ENCODE assay signal across 9 mouse cellular contexts in genomic region chr15:89523283-89523832, GRCm38 (mm10). TPM values are rescaled to one million over a fixed set of nuclear protein-coding genes. Genes with fewer than 3 reads are reported as not detected.
DNase-seq lines count a peak whose midpoint lies in the region; ATAC-seq and TF ChIP-seq lines count a peak whose summit lies in the region.
"Had no signal": no experiment of that assay in that cellular context is flagged by ENCODE, and none has a peak within 500 bp of the region (broad histone marks: within the 10 kb centered on the region; RNA-seq: fewer than 3 reads in every experiment).

No protein-coding gene starts in this region.

- 11% methylated on average over 37 of the region's 47 CpGs for WGBS in hindbrain, embryonic 15.5 days

- intact Hi-C loops in left cerebral cortex, postnatal 36 days (cut with DNase I): no loop called here

- peak overlapping the region; percentile 96 for H3K4me2 ChIP-seq in hindbrain, embryonic 15.5 days
- peak overlapping the region; percentile 50 for H3K4me2 ChIP-seq in myocyte (ENCODE audit: low read depth)

- no peaks in the 10 kb centered on the region for H3K9me3 ChIP-seq in hindbrain, embryonic 15.5 days
- H3K9me3 ChIP-seq: megakaryocyte, embryonic 14.5 days had no signal

- H3K9ac ChIP-seq in hindbrain, embryonic 15.5 days: peak overlapping the region; percentile 45

- no peak for TF ChIP-seq POLR2A in myocyte (IDR thresholded peaks at IDR 0.05; ENCODE audit: insufficient read length, low read depth)

- peak overlapping the region; percentile 76 for H3K4me3 ChIP-seq in hindbrain, embryonic 15.5 days
- H3K4me3 ChIP-seq in myocyte: no peak overlapping the region
- H3K4me3 ChIP-seq: megakaryocyte, embryonic 14.5 days had no signal

- peak; percentile 34 for DNase-seq in kidney, postnatal 10 days
- DNase-seq in kidney, postnatal 36 days: no peak
- peak; percentile 35 for DNase-seq in embryo, embryonic 10 days (ENCODE audit: low spot score)
- DNase-seq in right cerebral cortex, postnatal 4 days: no peak
- DNase-seq in ovary, postnatal 14 days (ENCODE audit: low spot score): no peak
- DNase-seq in left cerebral cortex, postnatal 36 days (ENCODE audit: low spot score in 2 of 2): no peak

- peak; percentile 55 for ATAC-seq in hindbrain, embryonic 15.5 days (ENCODE audit: low FRiP score, low read depth)

- peaks cover 6% of the 10 kb centered on the region; the same call in 1 of the 2 replicates for H3K36me3 ChIP-seq in hindbrain, embryonic 15.5 days
- no peaks in the 10 kb centered on the region for H3K36me3 ChIP-seq in myocyte (ENCODE audit: control insufficient read depth, insufficient read depth)

- H3K4me1 ChIP-seq in hindbrain, embryonic 15.5 days (replicated peaks): peaks cover 20% of the 10 kb centered on the region

- no peak overlapping the region for H3ac ChIP-seq in myocyte (ENCODE audit: control insufficient read depth, insufficient read length)

- no peaks in the 10 kb centered on the region for H3K79me2 ChIP-seq in myocyte (ENCODE audit: control insufficient read depth, insufficient read depth)

- no peak overlapping the region for H3K27ac ChIP-seq in hindbrain, embryonic 15.5 days (replicated peaks)

- peaks cover 4% of the 10 kb centered on the region; the same call in 1 of the 2 replicates for H3K27me3 ChIP-seq in hindbrain, embryonic 15.5 days
- peaks cover 31% of the 10 kb centered on the region for H3K27me3 ChIP-seq in myocyte (ENCODE audit: control insufficient read depth, insufficient read depth, insufficient read length)
- H3K27me3 ChIP-seq: megakaryocyte, embryonic 14.5 days had no signal

TF ChIP-seq in myocyte, 11 proteins besides CTCF, POLR2A, EP300 and RAD21:
- TF ChIP-seq MYOD1 (IDR thresholded peaks at IDR 0.05; ENCODE audit: control insufficient read depth in 1 of 3, insufficient read length in 2 of 3, low read depth in 2 of 3) (no peak), MAX (IDR thresholded peaks at IDR 0.05; ENCODE audit: low read depth) (no peak), REST (IDR thresholded peaks at IDR 0.05; ENCODE audit: insufficient read depth, insufficient read length) (no peak), CEBPB (IDR thresholded peaks at IDR 0.05; ENCODE audit: insufficient read depth, poor library complexity, severe bottlenecking) (no peak), TCF3 (IDR thresholded peaks at IDR 0.05; ENCODE audit: insufficient read length, low read depth) (no peak), USF1 (IDR thresholded peaks at IDR 0.05; ENCODE audit: low read depth) (no peak), E2F4 (IDR thresholded peaks at IDR 0.05; ENCODE audit: insufficient read depth) (no peak)

RNA-seq across cellular contexts. Expression of gene Shank3, which starts 23.9 kb away (rescaled TPM):
- polyA plus RNA-seq in hindbrain, embryonic 15.5 days (2015; fragmentation: Nextera tagmentation; extraction: Ambion mirVana): 9.6 and 11.2 TPM in 2 replicates
- 1.4 TPM for polyA plus RNA-seq in myocyte (2012; fragmentation: generic; extraction: Trizol)
- total RNA-seq in left cerebral cortex, postnatal 36 days (2021): 100 to 1,000 TPM; 196 to 229 TPM

RNA-seq across cellular contexts. Expression of gene Acr, which starts 44.8 kb away (rescaled TPM):
- polyA plus RNA-seq in hindbrain, embryonic 15.5 days (2015; fragmentation: Nextera tagmentation; extraction: Ambion mirVana): 1.4 and 1.5 TPM in 2 replicates
- not detected for polyA plus RNA-seq in myocyte (2012; fragmentation: generic; extraction: Trizol)
- total RNA-seq in left cerebral cortex, postnatal 36 days (2021): 1 to 10 TPM in 1 of 2 experiments, under 1 TPM in 1; 0.91 to 2.3 TPM

RNA-seq across cellular contexts. Expression of gene Arsa, which starts 46.1 kb away (rescaled TPM):
- 33.4 and 35.4 TPM in 2 replicates for polyA plus RNA-seq in hindbrain, embryonic 15.5 days (2015; fragmentation: Nextera tagmentation; extraction: Ambion mirVana)
- 33.2 TPM for polyA plus RNA-seq in myocyte (2012; fragmentation: generic; extraction: Trizol)
- 10 to 100 TPM; 31.7 to 36.1 TPM for total RNA-seq in left cerebral cortex, postnatal 36 days (2021)

Comparison
In these comparisons a context has a peak if more than half of its experiments do, and no peak if none do; other contexts are left out.
1. DNase-seq: peak in kidney, postnatal 10 days (single experiment) and embryo, embryonic 10 days (single experiment); none in kidney, postnatal 36 days (0 of 2), right cerebral cortex, postnatal 4 days (single experiment), ovary, postnatal 14 days (single experiment) and left cerebral cortex, postnatal 36 days (0 of 2).